Mouse (Mus musculus) spleen, adult 2 months (tissue): ENCODE results near the gene Ptger1.

Source experiments
- CTCF ChIP-seq: fragments of 200-500 bp; IDR thresholded peaks from 2 replicates; pipeline ENCODE4 v1.5.1; 2011; ENCODE audit warnings: mild to moderate bottlenecking, inconsistent platforms; ENCODE audit not compliant: insufficient read depth, insufficient read length, insufficient replicate concordance; ENCODE audit errors: extremely low read depth
- POLR2A ChIP-seq: fragments of 200-500 bp; IDR thresholded peaks from 2 replicates; pipeline ENCODE4 v1.6.1; 2011; ENCODE audit warnings: low read depth, low read length, inconsistent platforms

DNA sequence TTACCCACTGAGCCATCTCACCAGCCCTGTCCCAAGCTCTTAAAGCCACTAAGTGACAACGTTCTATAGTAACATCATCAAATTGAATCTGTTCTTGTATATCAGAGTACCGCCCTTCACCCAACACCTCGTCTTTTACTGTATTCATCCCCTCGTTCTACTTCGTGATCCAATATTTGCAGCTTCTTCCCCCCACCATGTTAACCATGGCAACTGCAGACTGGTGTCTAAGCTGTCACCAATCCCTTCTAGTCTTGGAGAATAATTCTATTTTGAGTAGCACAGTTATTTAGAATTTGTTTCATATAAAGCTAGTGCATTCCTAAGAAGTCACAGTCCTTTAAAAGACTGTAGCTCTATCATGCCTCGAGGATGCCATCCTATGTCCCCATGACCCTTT is 22.8 kb downstream of the Ptger1 start:
- TF ChIP-seq POLR2A (no peak), CTCF (no peak)
